Mouse (Mus musculus): ENCODE data around the gene Usp49.
A peak's percentile ranks its signal among the peaks of the same experiment; 100 is the strongest.
"Not testable (repeated sequence)": the region's sequence is repeated elsewhere in the genome, so short reads cannot be mapped to it uniquely, and the experiment has no call there.

Usp49 gene

DNA sequence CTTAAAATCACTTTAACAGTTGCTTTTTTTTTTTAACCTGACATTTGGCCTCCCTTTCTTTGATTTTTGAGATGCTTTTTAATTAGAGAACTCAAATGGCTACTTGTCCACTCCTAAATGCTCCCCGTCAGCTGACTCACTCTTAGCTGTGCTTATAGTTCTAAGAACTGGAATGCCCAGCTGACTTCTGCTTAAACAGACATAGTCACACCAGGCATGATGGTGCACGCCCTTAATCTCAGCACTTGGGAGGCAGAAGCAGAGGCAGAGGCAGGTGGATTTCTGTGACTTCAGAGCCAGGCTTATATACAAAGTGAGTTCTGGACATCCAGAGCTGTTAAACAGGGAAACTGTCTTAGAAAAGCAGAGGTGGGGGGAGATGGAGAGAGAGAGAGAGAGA, 21.5 kb downstream of the Usp49 start:
- DNase-seq, result no peak

- not testable (repeated sequence) for DNase-seq
These were observed 23.9 kb downstream of the Usp49 start for GRCm38 (mm10) chr17:47654346-47654745.

DNA sequence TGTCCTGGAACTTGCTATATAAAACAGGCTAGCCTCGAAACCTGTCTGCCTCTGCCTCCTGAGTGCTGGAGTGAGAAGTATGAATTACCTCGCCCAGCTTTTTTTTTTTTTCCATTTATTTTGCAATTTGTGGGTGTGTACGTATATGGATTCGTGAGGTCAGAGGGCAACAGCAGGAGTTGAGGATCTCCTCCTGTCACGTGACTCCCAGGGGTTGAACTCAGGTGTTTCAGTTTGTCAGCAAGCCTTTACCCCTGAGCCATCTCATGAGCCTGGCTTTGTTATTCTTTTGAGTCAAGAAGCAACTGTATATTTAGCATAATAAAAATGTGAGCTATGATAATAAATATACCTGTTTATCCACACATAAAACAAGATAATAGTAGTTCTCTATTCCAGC, 25.2 kb downstream of the Usp49 start:
- DNase-seq, result no peak

DNA sequence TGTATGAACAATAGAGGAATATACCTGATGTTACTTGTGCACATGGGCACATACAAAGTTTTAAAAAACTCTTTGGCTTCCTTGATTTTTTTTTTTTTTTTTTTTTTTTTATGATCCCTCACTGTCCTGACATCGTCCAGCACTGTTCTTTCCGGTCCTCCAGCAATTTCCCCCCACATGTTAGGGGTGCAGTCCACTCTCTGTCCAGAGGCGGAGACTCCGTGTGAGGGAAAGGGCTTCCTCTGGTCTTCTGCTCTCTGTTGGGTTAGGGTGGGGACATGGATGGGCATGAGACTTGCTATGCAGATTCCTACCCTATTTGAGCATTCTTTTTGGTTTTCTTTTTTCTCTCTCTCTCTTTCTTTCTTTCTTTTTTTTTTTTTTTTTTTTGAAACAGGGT, 27.4 kb downstream of the Usp49 start:
- no peak for DNase-seq

DNA sequence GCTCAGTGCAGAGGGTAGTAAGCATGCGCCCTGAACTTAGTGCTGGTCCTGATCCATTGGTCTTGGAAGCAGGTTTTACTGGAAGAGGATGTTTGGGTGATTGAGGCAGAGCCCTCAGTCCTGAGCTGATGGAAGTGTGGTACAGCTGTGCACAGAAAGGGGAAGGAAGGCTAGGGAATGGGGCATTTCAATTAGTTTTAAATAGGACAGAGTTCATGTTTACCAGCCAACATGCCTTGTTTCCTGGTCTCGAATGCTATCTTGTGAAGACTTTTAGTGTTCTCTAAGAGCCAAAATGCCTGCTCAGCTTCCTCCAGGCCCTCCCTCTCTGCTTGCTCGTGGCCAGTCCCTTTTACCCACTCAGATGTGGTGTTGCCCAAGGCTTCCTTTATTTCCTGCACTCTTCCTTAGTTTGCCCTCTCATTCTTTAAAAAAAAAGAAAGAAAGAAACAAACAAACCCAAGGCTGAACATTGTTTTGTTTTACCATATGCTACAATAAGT, 28.3 kb downstream of the Usp49 start:
- no peak for DNase-seq

DNA sequence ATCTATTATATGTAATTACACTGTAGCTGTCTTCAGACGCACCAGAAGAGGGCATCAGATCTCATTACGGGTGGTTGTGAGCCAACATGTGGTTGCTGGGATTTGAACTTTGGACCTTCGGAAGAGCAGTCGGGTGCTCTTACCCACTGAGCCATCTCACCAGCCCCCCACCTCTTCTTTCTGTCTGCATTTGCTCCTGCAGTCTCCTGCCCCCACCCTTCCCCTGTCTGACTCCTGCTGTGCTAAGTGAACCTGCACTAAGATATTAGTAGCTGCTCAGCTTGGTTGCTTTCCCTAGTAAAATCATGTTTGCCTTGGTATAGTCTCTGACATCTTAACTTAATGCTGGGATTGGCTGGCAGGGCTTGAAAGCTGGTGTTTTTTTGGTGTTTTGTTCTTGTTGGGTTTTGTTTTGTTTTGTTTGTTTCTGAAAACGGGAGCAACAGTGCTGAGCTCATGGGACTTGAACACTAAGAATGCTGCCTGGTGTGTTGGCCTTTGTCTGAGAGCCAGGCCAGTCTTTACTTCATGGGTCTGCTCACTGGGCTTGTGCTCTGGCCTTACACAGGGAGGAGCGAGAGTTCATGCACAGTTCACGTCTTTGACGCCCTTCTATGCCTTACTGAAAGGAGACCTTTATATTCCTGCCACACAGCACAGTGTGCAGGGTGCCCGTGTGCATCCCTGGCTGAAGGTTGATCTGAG, 32.7 kb downstream of the Usp49 start:
- no peak for DNase-seq

- DNase-seq, result no peak
These were observed 34.0 kb downstream of the Usp49 start for GRCm38 (mm10) chr17:47664474-47664873.

DNA sequence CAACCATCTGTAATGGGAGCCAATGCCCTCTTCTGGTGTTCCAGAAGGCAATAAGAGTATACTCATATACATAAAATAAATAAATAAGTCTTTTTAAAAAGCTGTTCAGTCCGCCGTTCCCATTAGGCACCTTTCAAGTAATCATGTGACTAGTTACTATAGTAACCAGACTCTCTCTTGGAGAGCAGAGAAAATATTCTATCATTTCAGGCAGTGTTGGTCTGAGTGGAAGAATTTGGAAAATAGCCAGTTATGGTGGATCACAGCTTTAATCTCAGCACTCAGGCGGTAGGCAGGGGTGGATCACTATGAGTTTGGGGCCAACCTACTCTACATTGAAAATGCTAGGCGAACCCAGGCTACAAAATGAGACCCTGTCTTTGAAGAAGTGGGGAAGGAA, 38.7 kb downstream of the Usp49 start:
- no peak for DNase-seq

- DNase-seq, result no peak
These were observed 41.5 kb downstream of the Usp49 start for GRCm38 (mm10) chr17:47671988-47672310.

- DNase-seq, result peak; percentile 65 to 68
These were observed 42.0 kb downstream of the Usp49 start for GRCm38 (mm10) chr17:47672311-47673111.

GRCm38 (mm10) chr17:47676581-47676980, 46.1 kb downstream of the Usp49 start:
- peak; percentile 65 to 72 for DNase-seq

DNA sequence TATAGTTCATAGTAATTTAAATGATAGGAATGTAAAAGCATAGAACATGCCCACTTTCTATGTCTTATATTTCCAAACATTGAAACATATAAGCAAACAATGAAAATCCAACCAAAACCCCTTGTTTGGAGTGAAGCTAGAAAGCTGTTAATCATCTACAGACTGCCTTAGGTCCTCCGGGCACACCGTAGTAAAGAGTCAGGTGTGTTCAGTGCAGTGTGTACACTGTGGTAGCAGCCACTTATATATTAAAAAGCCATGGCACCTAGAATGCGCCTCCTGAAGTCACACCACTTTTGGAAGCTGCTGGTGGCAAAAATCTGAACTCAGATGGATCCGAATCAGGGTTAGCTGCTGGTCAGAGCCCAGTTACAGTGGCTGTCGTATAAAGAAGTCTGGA, 47.7 kb downstream of the Usp49 start:
- no peak for DNase-seq

- DNase-seq, result no peak
These were observed 48.2 kb downstream of the Usp49 start for GRCm38 (mm10) chr17:47678702-47679101.

DNA sequence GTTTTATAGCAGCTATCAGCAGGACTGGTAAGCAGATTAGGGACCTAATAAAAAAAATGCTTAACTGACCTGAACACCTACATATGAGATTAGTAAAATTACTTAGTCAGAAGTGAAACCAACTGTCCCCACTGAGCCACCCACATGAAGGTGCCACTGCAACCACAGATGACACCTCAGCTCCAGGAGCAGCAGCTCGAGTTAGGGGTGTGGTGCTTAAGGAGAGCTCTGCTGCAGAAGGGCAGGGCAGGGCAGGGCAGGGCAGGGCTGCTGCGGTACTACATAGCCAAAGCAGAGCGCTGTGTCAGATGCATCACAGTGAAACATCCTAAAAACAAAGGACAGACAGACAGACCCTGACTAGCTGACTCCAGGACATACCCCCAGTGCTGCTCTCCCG, 52.3 kb downstream of the Usp49 start:
- no peak for DNase-seq

GRCm38 (mm10) chr17:47687409-47688343, 57.2 kb downstream of the Usp49 start:
- DNase-seq, result peak; percentile 96 to 97

DNA sequence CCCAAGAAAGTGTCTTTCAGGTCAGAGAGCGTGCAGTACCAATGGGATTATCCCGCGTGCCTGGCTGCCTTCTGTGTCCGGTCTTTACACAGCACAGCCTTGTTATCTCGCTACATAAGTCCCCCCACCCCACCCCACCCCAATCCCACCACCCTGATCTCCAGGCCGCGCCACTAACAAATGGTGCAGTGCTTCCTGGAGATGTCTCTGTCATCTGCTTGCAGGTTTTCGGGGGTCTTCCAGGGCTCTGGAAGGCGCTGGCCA, 57.8 kb downstream of the Usp49 start, which contains the start of gene Tomm6:
Gene Tomm6 (minus strand): TSS at position 43 of the 264 bp plus-strand sequence.
- no peak for DNase-seq

GRCm38 (mm10) chr17:47688608-47689575, 58.4 kb downstream of the Usp49 start, which contains the start of gene Frs3:
Frs3 (plus strand) TSS chr17:47689030.
- DNase-seq, result peak; percentile 53 to 62

- DNase-seq, result no peak
These were observed 59.4 kb downstream of the Usp49 start for GRCm38 (mm10) chr17:47689894-47690293.

- DNase-seq, result no peak
These were observed 61.2 kb downstream of the Usp49 start for GRCm38 (mm10) chr17:47691650-47692049.

- DNase-seq, result peak in 1 of 2 experiments; percentile 43
These were observed 63.4 kb downstream of the Usp49 start for GRCm38 (mm10) chr17:47693671-47694441.

GRCm38 (mm10) chr17:47694442-47694502, 63.8 kb downstream of the Usp49 start, which contains the start of gene Gm21981:
Gm21981 (minus strand) TSS chr17:47694455.
- DNase-seq, result no peak

Measured in lung, adult 18-20 months (tissue).